29 mouse cellular contexts compared by ENCODE assay signal in the genomic region with DNA sequence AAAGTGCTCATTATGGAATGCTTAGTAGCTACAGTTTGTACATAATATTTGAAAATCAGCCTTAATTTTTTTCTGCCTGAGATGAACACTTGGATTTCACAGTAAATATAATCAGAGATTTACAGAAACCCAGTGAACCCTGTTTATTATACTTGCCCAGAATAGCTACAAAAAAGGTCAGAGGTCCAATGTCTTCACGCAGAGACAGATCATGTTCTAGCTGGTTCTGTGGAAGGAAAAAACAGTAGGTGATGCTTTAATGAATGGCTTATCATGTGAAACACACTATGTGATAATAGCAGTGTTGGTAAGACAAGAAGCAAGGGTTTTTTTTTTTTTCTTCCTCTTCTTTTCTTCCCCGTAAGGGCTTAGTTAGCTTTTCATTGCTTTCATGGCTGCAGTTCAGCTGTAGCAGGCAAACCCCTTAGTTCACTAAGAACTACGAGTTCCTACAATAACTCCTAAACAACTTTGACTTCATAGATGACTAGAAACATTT.
"Had no signal": no experiment of that assay in that cellular context is flagged by ENCODE, and none has a peak within 500 bp of the region (broad histone marks: within the 10 kb centered on the region; RNA-seq: fewer than 3 reads in every experiment).

No protein-coding gene starts in this region.

- H3K9me3 ChIP-seq: heart, embryonic 13.5 days; heart, embryonic 15.5 days; hindbrain, embryonic 13.5 days; hindbrain, embryonic 15.5 days; kidney, embryonic 15.5 days; limb, embryonic 10.5 days; limb, embryonic 12.5 days; liver, embryonic 13.5 days; liver, embryonic 15.5 days had no signal

- DNase-seq: gastrocnemius, adult 2 months; gastrocnemius, postnatal 10 days; gastrocnemius, postnatal 25 days; heart, adult 2 months; heart, postnatal 14 days; heart, postnatal 36 days; kidney, adult 11 months; kidney, adult 2 months; kidney, adult 9 months; kidney, postnatal 14 days; kidney, postnatal 36 days; layer of hippocampus, postnatal 36 days; liver; liver, embryonic 13.5 days; liver, postnatal 0 days had no signal

- H3K4me1 ChIP-seq: heart, embryonic 13.5 days; heart, embryonic 15.5 days; hindbrain, embryonic 13.5 days; hindbrain, embryonic 15.5 days; kidney, embryonic 15.5 days; limb, embryonic 10.5 days; limb, embryonic 12.5 days; liver, embryonic 13.5 days; liver, embryonic 15.5 days had no signal

- H3K4me3 ChIP-seq: gastrocnemius, adult 2 months; heart, adult 2 months; heart, embryonic 13.5 days; heart, embryonic 15.5 days; hindbrain, embryonic 13.5 days; hindbrain, embryonic 15.5 days; kidney, embryonic 15.5 days; left cerebral cortex, adult 2 months; limb, embryonic 10.5 days; limb, embryonic 12.5 days; liver, embryonic 13.5 days; liver, embryonic 15.5 days had no signal

- H3K4me2 ChIP-seq: heart, embryonic 11.5 days; heart, embryonic 13.5 days; heart, embryonic 15.5 days; hindbrain, embryonic 13.5 days; hindbrain, embryonic 15.5 days; kidney, embryonic 15.5 days; limb, embryonic 12.5 days; liver, embryonic 11.5 days; liver, embryonic 13.5 days; liver, embryonic 15.5 days had no signal

- H3K9ac ChIP-seq: heart, embryonic 13.5 days; heart, embryonic 15.5 days; hindbrain, embryonic 13.5 days; hindbrain, embryonic 15.5 days; kidney, embryonic 15.5 days; limb, embryonic 12.5 days; liver, embryonic 13.5 days; liver, embryonic 15.5 days; liver, postnatal 0 days had no signal

- H3K36me3 ChIP-seq: heart, embryonic 13.5 days; heart, embryonic 15.5 days; hindbrain, embryonic 13.5 days; hindbrain, embryonic 15.5 days; kidney, embryonic 15.5 days; limb, embryonic 10.5 days; limb, embryonic 12.5 days; liver, embryonic 13.5 days; liver, embryonic 15.5 days had no signal

- ATAC-seq: hindbrain, postnatal 0 days; intestine, embryonic 16.5 days; liver, postnatal 0 days had no signal

- H3K27ac ChIP-seq: gastrocnemius, adult 2 months; heart, adult 2 months; heart, embryonic 13.5 days; heart, embryonic 15.5 days; hindbrain, embryonic 13.5 days; hindbrain, embryonic 15.5 days; hindbrain, postnatal 0 days; kidney, embryonic 15.5 days; kidney, postnatal 0 days; left cerebral cortex, adult 2 months; limb, embryonic 10.5 days; limb, embryonic 12.5 days; liver, embryonic 13.5 days; liver, embryonic 15.5 days had no signal

- H3K27me3 ChIP-seq: heart, embryonic 13.5 days; heart, embryonic 15.5 days; hindbrain, embryonic 13.5 days; hindbrain, embryonic 15.5 days; kidney, embryonic 15.5 days; limb, embryonic 12.5 days; liver, embryonic 13.5 days; liver, embryonic 15.5 days had no signal
